In the genomic region with DNA sequence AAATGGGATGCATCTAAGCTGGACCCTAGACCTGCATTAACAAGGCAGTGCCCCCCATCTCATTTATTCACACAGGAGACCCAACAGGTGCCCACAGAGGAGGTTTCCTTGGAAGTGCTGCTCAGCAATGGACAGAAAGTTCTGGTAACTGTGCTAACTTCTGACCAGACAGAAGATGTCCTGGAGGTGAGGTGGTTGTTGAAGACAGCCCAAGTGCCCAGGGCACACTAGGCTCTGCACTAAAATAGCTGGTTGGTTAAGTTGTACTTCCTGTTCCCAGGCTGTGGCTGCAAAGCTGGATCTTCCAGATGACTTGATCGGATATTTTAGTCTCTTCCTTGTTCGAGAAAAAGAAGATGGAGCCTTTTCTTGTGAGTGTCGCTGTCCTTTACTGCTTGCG, we compare ENCODE assay signal across 23 mouse cellular contexts.
"Had no signal": no experiment of that assay in that cellular context is flagged by ENCODE, and none has a peak within 500 bp of the region (broad histone marks: within the 10 kb centered on the region; RNA-seq: fewer than 3 reads in every experiment).

No protein-coding gene starts in this region.

- H3K9ac ChIP-seq: limb, embryonic 12.5 days; limb, embryonic 15.5 days; liver, embryonic 14.5 days; liver, postnatal 0 days; lung, embryonic 14.5 days; midbrain, embryonic 15.5 days; neural tube, embryonic 12.5 days; neural tube, embryonic 15.5 days had no signal

- ATAC-seq: liver, postnatal 0 days; lung, postnatal 0 days; midbrain, embryonic 15.5 days had no signal

- H3K27me3 ChIP-seq: limb, embryonic 12.5 days; limb, embryonic 15.5 days; megakaryocyte, embryonic 14.5 days; midbrain, embryonic 15.5 days; neural tube, embryonic 12.5 days; neural tube, embryonic 15.5 days had no signal

- H3K9me3 ChIP-seq: megakaryocyte, embryonic 14.5 days had no signal

- DNase-seq: kidney, adult 8-10 months; kidney, postnatal 14 days; kidney, postnatal 4 days; layer of hippocampus, postnatal 36 days; liver, postnatal 0 days; lung, embryonic 14.5 days; right cerebral cortex, adult 18-20 months; right cerebral cortex, postnatal 14 days; spleen, adult 18-20 months; thymus, adult 2 months; thymus, postnatal 14 days; thymus, postnatal 4 days had no signal

- H3K4me2 ChIP-seq: limb, embryonic 12.5 days; limb, embryonic 15.5 days; liver, embryonic 11.5 days; lung, embryonic 14.5 days; midbrain, embryonic 15.5 days; neural tube, embryonic 12.5 days; neural tube, embryonic 15.5 days had no signal

- H3K27ac ChIP-seq: left cerebral cortex, adult 2 months; limb, embryonic 12.5 days; limb, embryonic 15.5 days; liver, embryonic 14.5 days; midbrain, embryonic 10.5 days; midbrain, embryonic 15.5 days; neural tube, embryonic 12.5 days; neural tube, embryonic 15.5 days had no signal

- H3K4me3 ChIP-seq: left cerebral cortex, adult 2 months; limb, embryonic 12.5 days; limb, embryonic 15.5 days; megakaryocyte, embryonic 14.5 days; midbrain, embryonic 15.5 days; neural tube, embryonic 12.5 days; neural tube, embryonic 15.5 days had no signal
